Mouse (Mus musculus) MEL (cell line): ENCODE measurements around the gene Ndufa13. TPM values are rescaled to one million over a fixed set of nuclear protein-coding genes. Genes with fewer than 3 reads are reported as not detected.

ENCODE experiments used
- DNase-seq: peaks from one replicate; pipeline ENCODE4 v3.0.0; 2011; ENCODE audit warnings: low read depth, low spot score
- H3K27ac ChIP-seq: 2 replicates; pipeline ENCODE4 v1.5.1; 2012; ENCODE audit warnings: low read depth, mild to moderate bottlenecking, control low read depth, low read length, moderate library complexity; ENCODE audit not compliant: control insufficient read depth
- H3K27me3 ChIP-seq, 2 experiments: fragments of 150-350 bp in 1 of 2; sonication (generic) in 1 of 2; 2 replicates each; pipeline ENCODE4 v1.6.1; 2012; ENCODE audit warnings: low read length in 2 of 2, mild to moderate bottlenecking in 2 of 2, improper control_type of control experiment in 1 of 2, moderate library complexity in 1 of 2; ENCODE audit not compliant: insufficient read depth in 2 of 2, control insufficient read depth in 1 of 2
- H3K36me3 ChIP-seq, 2 experiments: 2 replicates each; pipeline ENCODE4 v1.6.1; 2012 to 2014; ENCODE audit warnings: low read length in 2 of 2, improper control_type of control experiment in 1 of 2, inconsistent platforms in 1 of 2, mild to moderate bottlenecking in 1 of 2; ENCODE audit not compliant: insufficient read depth in 2 of 2, control insufficient read depth in 1 of 2
- H3K4me1 ChIP-seq, 2 experiments: fragments of 150-350 bp in 1 of 2; sonication (generic) in 1 of 2; 2 replicates each; pipeline ENCODE4 v1.6.1; 2012; ENCODE audit warnings: low read length in 2 of 2, improper control_type of control experiment in 1 of 2, mild to moderate bottlenecking in 1 of 2; ENCODE audit not compliant: insufficient read depth in 2 of 2, control insufficient read depth in 1 of 2
- H3K4me3 ChIP-seq, 2 experiments: fragments of 150-350 bp in 1 of 2; sonication (generic) in 1 of 2; 2 replicates each; pipeline ENCODE4 v1.5.1; 2012; ENCODE audit warnings: low read depth in 2 of 2, low read length in 2 of 2, mild to moderate bottlenecking in 2 of 2, moderate library complexity in 2 of 2, control low read depth in 1 of 2, improper control_type of control experiment in 1 of 2; ENCODE audit not compliant: control insufficient read depth in 1 of 2, insufficient read depth in 1 of 2
- H3K79me2 ChIP-seq: 2 replicates; pipeline ENCODE4 v1.6.1; 2012; ENCODE audit warnings: mild to moderate bottlenecking, low read length, moderate library complexity; ENCODE audit not compliant: control insufficient read depth, poor library complexity, insufficient read depth
- H3K9ac ChIP-seq: 2 replicates; pipeline ENCODE4 v1.6.1; 2012; ENCODE audit warnings: low read depth, mild to moderate bottlenecking, control low read depth, low read length, moderate library complexity; ENCODE audit not compliant: control insufficient read depth, poor library complexity, severe bottlenecking
- H3K9me3 ChIP-seq: fragments of 150-350 bp; sonication (generic); replicated peaks from 2 replicates; pipeline ENCODE4 v1.6.1; 2012; ENCODE audit warnings: mild to moderate bottlenecking, low read length, improper control_type of control experiment, moderate library complexity; ENCODE audit not compliant: insufficient read depth
- BHLHE40 ChIP-seq: IDR thresholded peaks from 2 replicates; pipeline ENCODE4 v1.6.1; 2012; ENCODE audit warnings: low read depth, mild to moderate bottlenecking, inconsistent platforms, low read length, improper control_type of control experiment, borderline replicate concordance
- CHD1 ChIP-seq: IDR thresholded peaks from 2 replicates; pipeline ENCODE4 v1.6.1; 2012; ENCODE audit warnings: low read depth, mild to moderate bottlenecking, inconsistent platforms, low read length, improper control_type of control experiment
- CHD2 ChIP-seq: IDR thresholded peaks from 2 replicates; pipeline ENCODE4 v1.6.1; 2011; ENCODE audit warnings: low read length, improper control_type of control experiment
- CTCF ChIP-seq, 3 experiments: IDR thresholded peaks in 2 of 3; conservative IDR thresholded peaks in 1 of 3; 2 replicates each; pipeline ENCODE4 v1.5.1; 2011 to 2012; ENCODE audit warnings: low read length in 3 of 3, low read depth in 2 of 3, mild to moderate bottlenecking in 2 of 3, improper control_type of control experiment in 1 of 3, inconsistent platforms in 1 of 3, mixed read lengths in 1 of 3, moderate library complexity in 1 of 3; ENCODE audit not compliant: control insufficient read depth in 1 of 3, insufficient read depth in 1 of 3, poor library complexity in 1 of 3, severe bottlenecking in 1 of 3
- E2F4 ChIP-seq: IDR thresholded peaks from 2 replicates; pipeline ENCODE4 v1.6.1; 2011; ENCODE audit warnings: low read depth, low read length, improper control_type of control experiment, borderline replicate concordance
- ELF1 ChIP-seq: IDR thresholded peaks from 2 replicates; pipeline ENCODE4 v1.6.1; 2014; ENCODE audit warnings: low read depth, mild to moderate bottlenecking, inconsistent platforms, low read length, improper control_type of control experiment, moderate library complexity
- EP300 ChIP-seq, 2 experiments: IDR thresholded peaks; 2 replicates each; pipeline ENCODE4 v1.6.1; 2011; ENCODE audit warnings: improper control_type of control experiment in 2 of 2, low read length in 2 of 2, low read depth in 1 of 2, mild to moderate bottlenecking in 1 of 2
- ETS1 ChIP-seq: IDR thresholded peaks from 2 replicates; pipeline ENCODE4 v1.6.1; 2012; ENCODE audit warnings: low read depth, mild to moderate bottlenecking, inconsistent platforms, low read length, improper control_type of control experiment, moderate library complexity
- GABPA ChIP-seq: IDR thresholded peaks from 2 replicates; pipeline ENCODE4 v1.6.1; 2012; ENCODE audit warnings: low read depth, mild to moderate bottlenecking, inconsistent platforms, low read length, improper control_type of control experiment, moderate library complexity
- GATA1 ChIP-seq: IDR thresholded peaks from 2 replicates; pipeline ENCODE4 v1.6.1; 2011; ENCODE audit warnings: low read depth, low read length, improper control_type of control experiment
- HCFC1 ChIP-seq: IDR thresholded peaks from 2 replicates; pipeline ENCODE4 v1.6.1; 2012; ENCODE audit warnings: low read depth, mild to moderate bottlenecking, inconsistent platforms, low read length, improper control_type of control experiment, moderate library complexity
- JUND ChIP-seq: IDR thresholded peaks from 2 replicates; pipeline ENCODE4 v1.6.1; 2011; ENCODE audit warnings: low read depth, mild to moderate bottlenecking, improper control_type of control experiment, low read length
- KAT2A ChIP-seq: conservative IDR thresholded peaks from 2 replicates; pipeline ENCODE4 v1.6.1; 2012; ENCODE audit warnings: low read depth, low read length, improper control_type of control experiment, inconsistent platforms
- MAFK ChIP-seq: IDR thresholded peaks from 2 replicates; pipeline ENCODE4 v1.6.1; 2011; ENCODE audit warnings: low read depth, mild to moderate bottlenecking, low read length, improper control_type of control experiment, borderline replicate concordance
- MAX ChIP-seq: IDR thresholded peaks from 2 replicates; pipeline ENCODE4 v1.6.1; 2011; ENCODE audit warnings: low read length, improper control_type of control experiment
- MEF2A ChIP-seq: IDR thresholded peaks from 2 replicates; pipeline ENCODE4 v1.6.1; 2014; ENCODE audit warnings: low read depth, mild to moderate bottlenecking, inconsistent platforms, low read length, improper control_type of control experiment; ENCODE audit not compliant: poor library complexity, insufficient replicate concordance, severe bottlenecking; ENCODE audit errors: extremely low read depth
- MXI1 ChIP-seq: IDR thresholded peaks from 2 replicates; pipeline ENCODE4 v1.6.1; 2011; ENCODE audit warnings: mild to moderate bottlenecking, low read depth, low read length, improper control_type of control experiment
- MYB ChIP-seq: IDR thresholded peaks from 2 replicates; pipeline ENCODE4 v1.6.1; 2011; ENCODE audit warnings: mild to moderate bottlenecking, low read depth, low read length, improper control_type of control experiment
- MYC ChIP-seq: IDR thresholded peaks from 2 replicates; pipeline ENCODE4 v1.6.1; 2011; ENCODE audit warnings: low read depth, mild to moderate bottlenecking, low read length, improper control_type of control experiment, moderate library complexity
- NELFE ChIP-seq: IDR thresholded peaks from 2 replicates; pipeline ENCODE4 v1.6.1; 2011; ENCODE audit warnings: low read depth, low read length, improper control_type of control experiment
- NRF1 ChIP-seq: IDR thresholded peaks from 2 replicates; pipeline ENCODE4 v1.6.1; 2014; ENCODE audit warnings: low read depth, mild to moderate bottlenecking, inconsistent platforms, low read length, improper control_type of control experiment, moderate library complexity; ENCODE audit not compliant: poor library complexity, insufficient read depth, severe bottlenecking
- POLR2A ChIP-seq, 2 experiments: IDR thresholded peaks; 2 replicates each; pipeline ENCODE4 v1.6.1; 2011 to 2012; ENCODE audit warnings: low read length in 2 of 2, mild to moderate bottlenecking in 2 of 2, control low read depth in 1 of 2, improper control_type of control experiment in 1 of 2, low read depth in 1 of 2, moderate library complexity in 1 of 2; ENCODE audit not compliant: control insufficient read depth in 1 of 2, insufficient read depth in 1 of 2, poor library complexity in 1 of 2
- POLR2AphosphoS2 ChIP-seq: IDR thresholded peaks from 2 replicates; pipeline ENCODE4 v1.6.1; 2011; ENCODE audit warnings: low read length, improper control_type of control experiment
- POLR2AphosphoS5 ChIP-seq: IDR thresholded peaks from 2 replicates; pipeline ENCODE4 v1.6.1; 2012; ENCODE audit warnings: low read depth, borderline replicate concordance, mild to moderate bottlenecking, inconsistent platforms, low read length, moderate library complexity, mixed read lengths
- RAD21 ChIP-seq: IDR thresholded peaks from 2 replicates; pipeline ENCODE4 v1.6.1; 2011; ENCODE audit warnings: mild to moderate bottlenecking, low read depth, low read length, improper control_type of control experiment
- RCOR1 ChIP-seq: IDR thresholded peaks from 2 replicates; pipeline ENCODE4 v1.6.1; 2012; ENCODE audit warnings: low read depth, mild to moderate bottlenecking, inconsistent platforms, low read length, improper control_type of control experiment
- SIN3A ChIP-seq: IDR thresholded peaks from 2 replicates; pipeline ENCODE4 v1.6.1; 2012; ENCODE audit warnings: low read length, improper control_type of control experiment, inconsistent platforms
- SMC3 ChIP-seq: IDR thresholded peaks from 2 replicates; pipeline ENCODE4 v1.6.1; 2011; ENCODE audit warnings: low read depth, low read length, improper control_type of control experiment
- TAL1 ChIP-seq: IDR thresholded peaks from 2 replicates; pipeline ENCODE4 v1.6.1; 2012; ENCODE audit warnings: mild to moderate bottlenecking, inconsistent platforms, low read length, moderate library complexity, mixed read lengths
- TBP ChIP-seq: IDR thresholded peaks from 2 replicates; pipeline ENCODE4 v1.8.0; 2011; ENCODE audit warnings: low read depth, low read length, improper control_type of control experiment
- TCF12 ChIP-seq: IDR thresholded peaks from 2 replicates; pipeline ENCODE4 v1.6.1; 2014; ENCODE audit warnings: low read depth, mild to moderate bottlenecking, inconsistent platforms, low read length, improper control_type of control experiment, moderate library complexity
- UBTF ChIP-seq: IDR thresholded peaks from 2 replicates; pipeline ENCODE4 v1.6.1; 2012; ENCODE audit warnings: low read depth, mild to moderate bottlenecking, inconsistent platforms, low read length, improper control_type of control experiment, moderate library complexity, borderline replicate concordance; ENCODE audit not compliant: insufficient read depth
- USF1 ChIP-seq: IDR thresholded peaks from 2 replicates; pipeline ENCODE4 v1.6.1; 2014; ENCODE audit warnings: low read depth, mild to moderate bottlenecking, inconsistent platforms, low read length, improper control_type of control experiment, moderate library complexity
- ZC3H11A ChIP-seq: IDR thresholded peaks from 2 replicates; pipeline ENCODE4 v1.6.1; 2012; ENCODE audit warnings: low read depth, mild to moderate bottlenecking, inconsistent platforms, low read length, improper control_type of control experiment
- ZMIZ1 ChIP-seq: IDR thresholded peaks from 2 replicates; pipeline ENCODE4 v1.6.1; 2012; ENCODE audit warnings: low read depth, mild to moderate bottlenecking, inconsistent platforms, low read length, improper control_type of control experiment, moderate library complexity
- ZNF384 ChIP-seq: IDR thresholded peaks from 2 replicates; pipeline ENCODE4 v1.6.1; 2012; ENCODE audit warnings: low read depth, mild to moderate bottlenecking, inconsistent platforms, low read length, improper control_type of control experiment
- polyA plus RNA-seq, 2 experiments: library from polyadenylated mRNA; stranded (reverse) in 1 of 2; unstranded in 1 of 2; fragments of >175 nt in 1 of 2; fragments of >200 nt in 1 of 2; gene quantifications; 2 replicates each; pipeline versions ENCODE4 v1.2.1 to v1.2.4; 2012; ENCODE audit warnings: low replicate concordance in 2 of 2, low read depth in 1 of 2; ENCODE audit not compliant: insufficient read length in 2 of 2, insufficient read depth in 1 of 2, missing spikeins in 1 of 2
- total RNA-seq: library from RNA; depleted of rRNA; stranded (reverse); fragments of 300-350 nt; gene quantifications from 2 replicates; pipeline ENCODE4 v1.2.3, GENCODE M21; 2012

The Ndufa13 gene
- total and polyA plus RNA-seq, 3 experiments = 97.7 to 114 TPM; not detected in 1

DNA sequence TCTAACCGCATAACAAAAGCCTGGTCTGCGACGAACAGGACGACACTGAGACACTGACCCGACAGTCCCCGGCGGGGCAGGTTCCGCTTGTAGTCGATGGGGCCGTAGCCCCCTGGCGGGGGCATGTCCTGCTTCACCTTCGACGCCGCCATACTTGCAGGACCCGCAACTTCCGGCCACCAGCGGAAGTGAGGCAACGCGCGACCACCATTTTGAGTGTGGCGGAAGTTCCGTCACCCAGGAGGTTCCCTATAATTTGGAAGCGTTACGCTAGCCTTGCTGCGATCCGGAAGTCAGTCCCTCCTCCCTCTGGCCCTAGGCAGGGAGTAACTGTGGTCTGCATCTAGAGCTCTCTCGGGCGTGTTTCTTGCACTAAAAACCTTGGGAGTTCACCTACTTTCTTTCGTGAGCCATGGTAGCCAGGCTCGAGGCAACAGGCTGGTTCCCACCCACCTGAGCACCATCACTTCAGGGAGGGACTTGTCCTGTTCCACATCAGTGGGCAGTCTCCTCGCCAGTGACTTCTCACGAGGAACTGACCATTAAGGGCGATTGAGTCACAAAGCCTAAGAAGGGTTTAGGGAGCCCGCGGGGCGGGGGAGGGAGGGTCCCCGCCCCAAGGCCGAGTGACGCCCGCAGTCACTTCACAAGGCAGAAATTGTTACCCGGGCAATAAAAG, 735 bp downstream of the Ndufa13 start:
- H3K27me3 ChIP-seq = no peaks in the 10 kb centered on the region
- peak overlapping the region; percentile 91 for H3K27ac ChIP-seq
- H3K9me3 ChIP-seq = no peaks in the 10 kb centered on the region
- peak overlapping the region; percentile 77 to 88 for H3K4me3 ChIP-seq
- peaks cover 0 to 19% of the 10 kb centered on the region in 2 experiments; a peak in 3 of 4 replicates for H3K4me1 ChIP-seq
- peaks cover 0 to 18% of the 10 kb centered on the region in 2 experiments; a peak in 2 of 4 replicates for H3K36me3 ChIP-seq
- peak; percentile 99 for DNase-seq
- H3K9ac ChIP-seq = peak overlapping the region; percentile 89
- H3K79me2 ChIP-seq = peaks cover 49% of the 10 kb centered on the region
- TF ChIP-seq ETS1 (peak; percentile 77), NRF1 (peak; percentile 57; the same call in 1 of the 2 replicates), SMC3 (no peak), POLR2AphosphoS2 (peak; percentile 98), BHLHE40 (no peak), KAT2A (peak; percentile 84), GATA1 (no peak), USF1 (no peak), ZNF384 (no peak), CHD2 (no peak), GABPA (peak; percentile 4; the same call in 1 of the 2 replicates), POLR2AphosphoS5 (peak; percentile 83), MEF2A (no peak), TBP (peak; percentile 93), ELF1 (peak; percentile 100), TCF12 (peak; percentile 79; the same call in 1 of the 2 replicates), MAFK (no peak), HCFC1 (peak; percentile 97), NELFE (peak; percentile 90), EP300 (IDR thresholded peaks at IDR 0.05; ENCODE audit: low read depth in 1 of 2, low read length in 2 of 2) (peak in 1 of 2 experiments; percentile 27; a peak in 1 of 4 replicates), MAX (peak; percentile 68; the same call in 1 of the 2 replicates), RAD21 (no peak), CHD1 (no peak; the same call in 1 of the 2 replicates), ZC3H11A (no peak; the same call in 1 of the 2 replicates), SIN3A (peak; percentile 98), MYC (peak; percentile 66; the same call in 1 of the 2 replicates), CTCF (IDR thresholded peaks at IDR 0.05 in 2 of 3, conservative IDR thresholded peaks at IDR 0.05 in 1 of 3; ENCODE audit: control insufficient read depth in 1 of 3, insufficient read depth in 1 of 3, low read depth in 2 of 3, low read length in 3 of 3, poor library complexity in 1 of 3, severe bottlenecking in 1 of 3) (peak in 2 of 3 experiments; percentile 21 to 30; a peak in 4 of 6 replicates), RCOR1 (peak; percentile 72), JUND (peak; percentile 5; the same call in 1 of the 2 replicates), MXI1 (peak; percentile 87), MYB (no peak), UBTF (no peak), POLR2A (IDR thresholded peaks at IDR 0.05; ENCODE audit: control insufficient read depth in 1 of 2, insufficient read depth in 1 of 2, low read depth in 1 of 2, low read length in 2 of 2, poor library complexity in 1 of 2) (peak; percentile 79 to 96), E2F4 (no peak), ZMIZ1 (peak; percentile 96), TAL1 (no peak)
